Mouse (Mus musculus): Measurements from ENCODE around the gene Hipk4. TPM values are rescaled to one million over a fixed set of nuclear protein-coding genes. Genes with fewer than 3 reads are reported as not detected.
"Not testable (repeated sequence)": the region's sequence is repeated elsewhere in the genome, so short reads cannot be mapped to it uniquely, and the experiment has no call there.

Hipk4 gene
- total and polyA plus RNA-seq, 2 experiments from 2014 or later, result 0.88 to 1.8 TPM

DNA sequence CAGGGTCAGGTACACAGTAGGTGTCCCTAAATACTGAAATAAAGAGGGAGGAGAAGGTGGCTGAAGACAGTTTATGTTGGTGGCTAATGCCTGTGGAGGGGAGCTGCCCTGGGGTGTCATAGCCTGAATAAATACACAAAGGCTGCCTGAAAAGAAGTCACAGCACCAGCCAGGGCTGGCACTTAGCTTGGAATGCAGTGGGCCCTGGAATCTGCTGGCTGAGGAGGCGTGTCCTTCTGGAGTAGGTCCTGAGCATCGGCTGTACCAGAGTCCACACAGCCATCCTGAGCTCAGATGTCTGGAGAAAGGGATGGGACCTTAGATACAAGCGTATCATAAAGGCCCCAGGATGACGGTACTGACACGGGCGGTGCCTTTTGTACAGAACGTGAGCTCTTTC lies 31.2 kb upstream of the Hipk4 start:
- 83% methylated on average over 7 of the region's 7 CpGs for WGBS
- no peaks in the 10 kb centered on the region for H3K36me3 ChIP-seq (ENCODE audit: insufficient read depth, low read length)
- no peak overlapping the region for H3K9ac ChIP-seq (replicated peaks; ENCODE audit: low read length, poor library complexity, severe bottlenecking)
- H3K4me1 ChIP-seq (ENCODE audit: insufficient read depth, low read length), result no peaks in the 10 kb centered on the region
- ATAC-seq (ENCODE audit: low FRiP score) (no peak), DNase-seq (ENCODE audit: low spot score) (no peak)
- H3K27ac ChIP-seq (ENCODE audit: low read depth, low read length), result no peak overlapping the region
- no peak overlapping the region for H3K4me3 ChIP-seq (ENCODE audit: low read depth, low read length)
- no peak overlapping the region for H3K4me2 ChIP-seq (ENCODE audit: low read depth, low read length, poor library complexity, severe bottlenecking)
- no peaks in the 10 kb centered on the region for H3K27me3 ChIP-seq (ENCODE audit: insufficient read depth, low read length)
- TF ChIP-seq CTCF (IDR thresholded peaks at IDR 0.05), result no peak
- no peaks in the 10 kb centered on the region for H3K9me3 ChIP-seq (ENCODE audit: low read length)

DNA sequence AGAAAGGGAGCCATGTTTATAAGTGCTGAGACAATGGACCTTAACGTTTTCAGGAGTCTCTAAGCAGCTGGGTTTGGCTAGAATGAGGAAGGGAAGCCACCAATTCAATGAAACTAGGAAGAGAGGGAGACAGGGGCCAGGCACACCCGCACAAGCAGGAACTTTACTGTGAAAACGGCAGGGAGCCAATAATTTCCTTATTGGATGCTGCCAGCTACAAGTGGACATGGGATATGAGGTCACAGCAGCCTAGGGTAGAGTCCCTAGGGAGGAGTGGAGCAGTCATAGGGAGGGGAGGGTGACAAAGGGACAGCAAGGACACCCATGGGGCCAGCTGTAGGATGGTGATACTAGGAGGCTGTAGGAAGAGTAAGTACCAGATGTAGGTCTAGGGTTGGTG lies 30.0 kb upstream of the Hipk4 start:
- ATAC-seq (ENCODE audit: low FRiP score) (no peak), DNase-seq (ENCODE audit: low spot score) (no peak)
- no peaks in the 10 kb centered on the region for H3K27me3 ChIP-seq (ENCODE audit: insufficient read depth, low read length)
- H3K27ac ChIP-seq (ENCODE audit: low read depth, low read length), result no peak overlapping the region
- no peak overlapping the region for H3K4me2 ChIP-seq (ENCODE audit: low read depth, low read length, poor library complexity, severe bottlenecking)
- no peaks in the 10 kb centered on the region for H3K36me3 ChIP-seq (ENCODE audit: insufficient read depth, low read length)
- no peaks in the 10 kb centered on the region for H3K9me3 ChIP-seq (ENCODE audit: low read length)
- H3K4me3 ChIP-seq (ENCODE audit: low read depth, low read length), result no peak overlapping the region
- H3K9ac ChIP-seq (replicated peaks; ENCODE audit: low read length, poor library complexity, severe bottlenecking), result no peak overlapping the region
- 69% methylated on average over 3 of the region's 3 CpGs for WGBS
- H3K4me1 ChIP-seq (ENCODE audit: insufficient read depth, low read length), result no peaks in the 10 kb centered on the region
- no peak for TF ChIP-seq CTCF (IDR thresholded peaks at IDR 0.05)

- H3K27me3 ChIP-seq (ENCODE audit: insufficient read depth, low read length), result no peaks in the 10 kb centered on the region
- H3K9me3 ChIP-seq (ENCODE audit: low read length), result no peaks in the 10 kb centered on the region
- H3K36me3 ChIP-seq (ENCODE audit: insufficient read depth, low read length), result no peaks in the 10 kb centered on the region
- 89% methylated on average over 5 of the region's 5 CpGs for WGBS
- no peak overlapping the region for H3K9ac ChIP-seq (replicated peaks; ENCODE audit: low read length, poor library complexity, severe bottlenecking)
- DNase-seq (ENCODE audit: low spot score), result no peak
- no peak overlapping the region for H3K4me3 ChIP-seq (ENCODE audit: low read depth, low read length)
- no peak overlapping the region for H3K27ac ChIP-seq (ENCODE audit: low read depth, low read length)
- no peak overlapping the region for H3K4me2 ChIP-seq (ENCODE audit: low read depth, low read length, poor library complexity, severe bottlenecking)
- no peak for TF ChIP-seq CTCF (IDR thresholded peaks at IDR 0.05)
- no peak for ATAC-seq (ENCODE audit: low FRiP score)
- H3K4me1 ChIP-seq (ENCODE audit: insufficient read depth, low read length), result no peaks in the 10 kb centered on the region
These were observed 29.6 kb upstream of the Hipk4 start for GRCm38 (mm10) chr7:27493450-27493849.

- H3K9ac ChIP-seq (replicated peaks; ENCODE audit: low read length, poor library complexity, severe bottlenecking); DNase-seq (ENCODE audit: low spot score); H3K4me2 ChIP-seq (ENCODE audit: low read depth, low read length, poor library complexity, severe bottlenecking); H3K36me3 ChIP-seq (ENCODE audit: insufficient read depth, low read length); H3K9me3 ChIP-seq (ENCODE audit: low read length); H3K4me3 ChIP-seq (ENCODE audit: low read depth, low read length); H3K27me3 ChIP-seq (ENCODE audit: insufficient read depth, low read length); H3K27ac ChIP-seq (ENCODE audit: low read depth, low read length); ATAC-seq (ENCODE audit: low FRiP score); H3K4me1 ChIP-seq (ENCODE audit: insufficient read depth, low read length): not testable (repeated sequence)
- 83% methylated on average over 8 of the region's 9 CpGs for WGBS
These were observed 28.3 kb upstream of the Hipk4 start for GRCm38 (mm10) chr7:27494659-27495367.

- no peak within 1 kb of the TSS for H3K27ac ChIP-seq (ENCODE audit: low read depth, low read length)
- no peak for TF ChIP-seq CTCF (IDR thresholded peaks at IDR 0.05)
- no peaks in the 10 kb centered on the region for H3K9me3 ChIP-seq (ENCODE audit: low read length)
- WGBS, result 61% methylated on average over 3 of the region's 3 CpGs
- no peak within 1 kb of the TSS for H3K4me2 ChIP-seq (ENCODE audit: low read depth, low read length, poor library complexity, severe bottlenecking)
- ATAC-seq (ENCODE audit: low FRiP score) (no peak), DNase-seq (ENCODE audit: low spot score) (no peak)
- no peaks in the 10 kb centered on the region for H3K27me3 ChIP-seq (ENCODE audit: insufficient read depth, low read length)
- H3K9ac ChIP-seq (replicated peaks; ENCODE audit: low read length, poor library complexity, severe bottlenecking), result no peak within 1 kb of the TSS
- no peaks in the 10 kb centered on the region for H3K36me3 ChIP-seq (ENCODE audit: insufficient read depth, low read length)
- no peaks in the 10 kb centered on the region for H3K4me1 ChIP-seq (ENCODE audit: insufficient read depth, low read length)
- no peak within 1 kb of the TSS for H3K4me3 ChIP-seq (ENCODE audit: low read depth, low read length)
These were observed 24.0 kb upstream of the Hipk4 start, which contains the start of gene Prx for GRCm38 (mm10) chr7:27499036-27499435. Gene Prx, plus strand, starts transcription at chr7:27499324.

DNA sequence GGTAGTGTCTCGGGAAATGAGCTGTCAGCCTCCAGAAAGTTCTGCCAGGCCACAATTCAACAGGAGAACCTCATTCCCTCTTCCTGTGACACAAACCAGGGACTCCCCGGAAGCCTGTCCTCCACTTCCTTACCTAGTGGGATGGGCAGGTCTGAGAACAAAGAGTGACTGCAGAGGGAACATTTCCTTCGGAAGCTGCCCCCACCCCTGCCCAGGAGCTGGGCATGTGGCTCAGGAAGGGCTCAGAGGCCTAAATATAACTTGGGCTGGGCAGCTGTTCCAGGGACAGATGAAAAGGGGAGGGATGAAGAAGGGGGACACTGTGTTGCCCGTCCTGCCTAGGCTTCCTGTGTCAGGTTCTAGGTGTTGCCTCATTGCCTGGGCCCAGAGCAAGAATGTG lies 21.4 kb upstream of the Hipk4 start:
- Histone ChIP-seq H3K4me3 (ENCODE audit: low read depth, low read length) (no peak overlapping the region), H3K9me3 (ENCODE audit: low read length) (no peaks in the 10 kb centered on the region)

More for the DNA sequence above, 21.4 kb upstream of the Hipk4 start:
- DNase-seq (ENCODE audit: low spot score), result no peak
- H3K4me2 ChIP-seq (ENCODE audit: low read depth, low read length, poor library complexity, severe bottlenecking), result no peak overlapping the region
- no peak for ATAC-seq (ENCODE audit: low FRiP score)
- no peaks in the 10 kb centered on the region; the same call in 1 of the 2 replicates for H3K4me1 ChIP-seq (ENCODE audit: insufficient read depth, low read length)
- no peak for TF ChIP-seq CTCF (IDR thresholded peaks at IDR 0.05)
- H3K27ac ChIP-seq (ENCODE audit: low read depth, low read length), result no peak overlapping the region
- 83% methylated on average over 4 of the region's 4 CpGs for WGBS
- H3K36me3 ChIP-seq (ENCODE audit: insufficient read depth, low read length), result no peaks in the 10 kb centered on the region
- H3K27me3 ChIP-seq (ENCODE audit: insufficient read depth, low read length), result no peaks in the 10 kb centered on the region
- H3K9ac ChIP-seq (replicated peaks; ENCODE audit: low read length, poor library complexity, severe bottlenecking), result no peak overlapping the region
